Mouse (Mus musculus): ENCODE data around the gene Fcamr.
A peak's percentile ranks its signal among the peaks of the same experiment; 100 is the strongest.

Fcamr gene

DNA sequence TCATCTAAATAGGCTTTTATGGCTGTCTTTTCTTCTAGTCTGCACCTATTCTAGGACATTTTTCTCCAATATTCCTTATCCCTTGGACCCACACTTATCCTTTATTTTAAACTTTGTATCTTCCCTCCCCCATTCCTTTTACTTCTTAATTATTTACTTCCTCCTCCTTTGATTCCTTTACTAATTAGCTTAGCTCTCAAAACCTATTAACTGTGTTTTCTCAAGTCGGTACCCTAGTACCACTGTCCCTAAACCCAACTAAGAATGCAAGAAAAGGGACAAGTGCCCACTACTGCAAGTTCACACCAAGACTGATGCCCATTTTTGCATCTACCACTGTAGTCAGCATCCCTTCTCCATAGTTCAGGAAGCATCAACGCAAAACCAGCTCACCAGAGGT is 55.0 kb downstream of the Fcamr start:
- DNase-seq, result no peak

DNA sequence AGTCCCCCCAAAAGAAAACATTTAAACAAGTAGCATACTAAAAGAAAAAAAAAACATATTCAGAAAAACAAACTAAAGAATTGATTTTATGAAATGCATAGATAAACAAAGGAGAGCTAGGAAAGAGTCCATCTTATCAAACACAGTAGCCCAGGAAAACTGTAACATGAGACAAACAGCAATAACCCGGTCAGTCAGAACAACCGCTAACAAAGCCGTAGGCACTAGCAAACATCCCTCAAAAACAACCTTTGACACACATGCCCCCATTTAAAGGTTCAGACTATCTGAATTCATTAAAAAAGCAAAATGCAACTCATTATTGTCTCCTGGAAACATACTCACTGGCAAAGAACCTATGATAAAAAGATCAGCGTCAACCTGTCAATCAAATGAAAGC is 56.8 kb downstream of the Fcamr start:
- no peak for DNase-seq

DNA sequence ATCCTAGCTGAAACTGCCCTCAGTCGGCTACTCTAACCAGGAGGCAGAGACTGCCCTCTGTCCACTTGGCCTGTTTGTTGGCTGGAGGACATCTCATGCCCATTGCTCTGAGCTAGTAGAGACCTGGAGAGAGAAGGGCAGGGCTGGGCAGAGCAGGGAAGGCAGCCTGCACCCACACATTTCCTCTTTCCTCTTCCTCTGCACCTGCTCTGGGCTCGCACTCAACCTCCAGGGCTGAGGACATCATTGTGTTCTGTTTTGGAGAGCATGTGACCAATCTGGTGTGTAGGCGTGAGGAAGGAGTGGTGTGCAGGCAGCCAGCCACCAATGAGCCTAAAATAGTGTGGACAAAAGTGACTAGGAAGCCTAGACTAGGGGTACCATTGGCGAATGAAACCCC is 63.5 kb downstream of the Fcamr start:
- peak; percentile 10 to 15 for DNase-seq
